Mouse (Mus musculus): ENCODE data around the gene Ap1ar. TPM values are rescaled to one million over a fixed set of nuclear protein-coding genes. Genes with fewer than 3 reads are reported as not detected.
"Not testable (repeated sequence)": the region's sequence is repeated elsewhere in the genome, so short reads cannot be mapped to it uniquely, and the experiment has no call there.

The Ap1ar gene
- polyA plus RNA-seq, 1 experiment from 2014 or later = 97.5 TPM

- H3K27ac ChIP-seq = peak overlapping the region; percentile 86
- H3K9me3 ChIP-seq = no peaks in the 10 kb centered on the region
- H3K4me2 ChIP-seq (replicated peaks) = peak overlapping the region; percentile 95
- peak; percentile 32 for ATAC-seq
- peak overlapping the region; percentile 72 for H3K9ac ChIP-seq
- no peaks in the 10 kb centered on the region for H3K27me3 ChIP-seq (replicated peaks)
- under 1% methylated on average over 36 of the region's 36 CpGs for WGBS
- H3K36me3 ChIP-seq = 0 out of 2 replicates have a peak, but pooled peaks cover 3% of the 10 kb centered on the region
- H3K4me1 ChIP-seq (replicated peaks) = no peaks in the 10 kb centered on the region
- peak overlapping the region; percentile 65 for H3K4me3 ChIP-seq (replicated peaks)
These were observed 46.9 kb downstream of the Ap1ar start for GRCm38 (mm10) chr3:127790234-127791055.

- no peaks in the 10 kb centered on the region for H3K9me3 ChIP-seq
- WGBS = 2% methylated on average over 44 of the region's 44 CpGs
- H3K4me1 ChIP-seq (replicated peaks) = no peaks in the 10 kb centered on the region
- peak within 1 kb of the TSS; percentile 86 for H3K27ac ChIP-seq
- peak within 1 kb of the TSS; percentile 72 for H3K9ac ChIP-seq
- H3K4me2 ChIP-seq (replicated peaks) = peak within 1 kb of the TSS; percentile 95
- ATAC-seq = peak; percentile 50
- no peaks in the 10 kb centered on the region for H3K27me3 ChIP-seq (replicated peaks)
- H3K36me3 ChIP-seq = 0 out of 2 replicates have a peak, but pooled peaks cover 3% of the 10 kb centered on the region
- peak within 1 kb of the TSS; percentile 65 for H3K4me3 ChIP-seq (replicated peaks)
These were observed 47.7 kb downstream of the Ap1ar start, which contains the start of gene Tifa for GRCm38 (mm10) chr3:127789500-127790191. Tifa (plus strand) TSS chr3:127789805.

GRCm38 (mm10) chr3:127788919-127789318, 48.4 kb downstream of the Ap1ar start:
- ATAC-seq = peak; percentile 70

GRCm38 (mm10) chr3:127788038-127788437, 49.3 kb downstream of the Ap1ar start:
- Histone ChIP-seq H3K4me2 (replicated peaks) (peak overlapping the region; percentile 29), H3K4me1 (replicated peaks) (no peaks in the 10 kb centered on the region), H3K36me3 (no peaks in the 10 kb centered on the region), H3K4me3 (replicated peaks) (no peak overlapping the region), H3K27me3 (replicated peaks) (no peaks in the 10 kb centered on the region), H3K9ac (no peak overlapping the region), H3K9me3 (no peaks in the 10 kb centered on the region), H3K27ac (no peak overlapping the region)
- no peak for ATAC-seq
- WGBS = 42% methylated on average over 7 of the region's 7 CpGs

More at GRCm38 (mm10) chr3:127788919-127789318, 48.4 kb downstream of the Ap1ar start:
- peak overlapping the region; percentile 86 for H3K27ac ChIP-seq
- 0 out of 2 replicates have a peak overlapping the region, but pooled peaks have one; percentile 72 for H3K9ac ChIP-seq
- no peaks in the 10 kb centered on the region for H3K27me3 ChIP-seq (replicated peaks)
- no peaks in the 10 kb centered on the region for H3K9me3 ChIP-seq
- H3K4me2 ChIP-seq (replicated peaks) = peak overlapping the region; percentile 95
- H3K4me3 ChIP-seq (replicated peaks) = peak overlapping the region; percentile 65
- H3K36me3 ChIP-seq = no peaks in the 10 kb centered on the region
- 15% methylated on average over 8 of the region's 8 CpGs for WGBS
- H3K4me1 ChIP-seq (replicated peaks) = no peaks in the 10 kb centered on the region

GRCm38 (mm10) chr3:127787032-127787431, 50.3 kb downstream of the Ap1ar start:
- Histone ChIP-seq H3K9me3 (no peaks in the 10 kb centered on the region), H3K27ac (no peak overlapping the region), H3K4me2 (replicated peaks) (no peak overlapping the region), H3K4me3 (replicated peaks) (no peak overlapping the region), H3K36me3 (no peaks in the 10 kb centered on the region), H3K9ac (no peak overlapping the region), H3K4me1 (replicated peaks) (no peaks in the 10 kb centered on the region), H3K27me3 (replicated peaks) (no peaks in the 10 kb centered on the region)
- ATAC-seq = no peak

- not testable (repeated sequence) for ATAC-seq; H3K27ac ChIP-seq; H3K36me3 ChIP-seq; H3K9ac ChIP-seq; H3K4me2 ChIP-seq (replicated peaks); H3K9me3 ChIP-seq; H3K4me1 ChIP-seq (replicated peaks); H3K4me3 ChIP-seq (replicated peaks); H3K27me3 ChIP-seq (replicated peaks)
- 90% methylated on average over 8 of the region's 8 CpGs for WGBS
These were observed 53.6 kb downstream of the Ap1ar start for GRCm38 (mm10) chr3:127783680-127784079.

- Histone ChIP-seq H3K27ac (no peak overlapping the region), H3K4me3 (replicated peaks) (no peak overlapping the region), H3K9ac (no peak overlapping the region), H3K27me3 (replicated peaks) (no peaks in the 10 kb centered on the region), H3K36me3 (no peaks in the 10 kb centered on the region), H3K4me1 (replicated peaks) (no peaks in the 10 kb centered on the region), H3K9me3 (no peaks in the 10 kb centered on the region), H3K4me2 (replicated peaks) (no peak overlapping the region)
- WGBS = 59% methylated on average over 6 of the region's 6 CpGs
- no peak for ATAC-seq
These were observed 54.4 kb downstream of the Ap1ar start for GRCm38 (mm10) chr3:127782921-127783320.

- Histone ChIP-seq H3K9me3 (no peaks in the 10 kb centered on the region), H3K9ac (no peak overlapping the region), H3K27ac (no peak overlapping the region), H3K4me1 (replicated peaks) (no peaks in the 10 kb centered on the region), H3K27me3 (replicated peaks) (no peaks in the 10 kb centered on the region), H3K4me2 (replicated peaks) (no peak overlapping the region), H3K4me3 (replicated peaks) (no peak overlapping the region), H3K36me3 (no peaks in the 10 kb centered on the region)
- WGBS = 89% methylated on average over 9 of the region's 9 CpGs
- no peak for ATAC-seq
These were observed 56.4 kb downstream of the Ap1ar start for GRCm38 (mm10) chr3:127780921-127781320.

- Histone ChIP-seq H3K4me1 (replicated peaks) (no peaks in the 10 kb centered on the region), H3K9me3 (no peaks in the 10 kb centered on the region), H3K27me3 (replicated peaks) (no peaks in the 10 kb centered on the region), H3K4me3 (replicated peaks) (peak within 1 kb of the TSS; percentile 34), H3K9ac (peak within 1 kb of the TSS; percentile 26; the same call in 1 of the 2 replicates), H3K36me3 (no peaks in the 10 kb centered on the region), H3K4me2 (replicated peaks) (peak within 1 kb of the TSS; percentile 66), H3K27ac (peak within 1 kb of the TSS; percentile 77)
- peak; percentile 94 for ATAC-seq
- WGBS = 1% methylated on average over 24 of the region's 24 CpGs
These were observed 57.2 kb downstream of the Ap1ar start, which contains the start of gene Alpk1 for GRCm38 (mm10) chr3:127780021-127780644. Alpk1 (minus strand) TSS chr3:127780527.

GRCm38 (mm10) chr3:127769146-127769545, 68.2 kb downstream of the Ap1ar start:
- no peaks in the 10 kb centered on the region for H3K9me3 ChIP-seq
- WGBS = 78% methylated on average over 11 of the region's 11 CpGs
- no peak for ATAC-seq

GRCm38 (mm10) chr3:127765971-127766370, 71.4 kb downstream of the Ap1ar start:
- no peak for ATAC-seq
- H3K4me3 ChIP-seq (replicated peaks) = no peak overlapping the region
- no peak overlapping the region for H3K27ac ChIP-seq
- H3K9me3 ChIP-seq = no peaks in the 10 kb centered on the region
- 64% methylated on average over 3 of the region's 3 CpGs for WGBS
- no peak overlapping the region for H3K9ac ChIP-seq
- H3K36me3 ChIP-seq = no peaks in the 10 kb centered on the region
- H3K4me1 ChIP-seq (replicated peaks) = no peaks in the 10 kb centered on the region
- no peak overlapping the region for H3K4me2 ChIP-seq (replicated peaks)
- H3K27me3 ChIP-seq (replicated peaks) = no peaks in the 10 kb centered on the region

More at GRCm38 (mm10) chr3:127769146-127769545, 68.2 kb downstream of the Ap1ar start:
- Histone ChIP-seq H3K27ac (no peak overlapping the region), H3K27me3 (replicated peaks) (no peaks in the 10 kb centered on the region), H3K4me2 (replicated peaks) (no peak overlapping the region), H3K4me1 (replicated peaks) (no peaks in the 10 kb centered on the region), H3K9ac (no peak overlapping the region), H3K4me3 (replicated peaks) (no peak overlapping the region), H3K36me3 (no peaks in the 10 kb centered on the region)

- no peak overlapping the region for H3K9ac ChIP-seq
- no peaks in the 10 kb centered on the region for H3K9me3 ChIP-seq
- no peak overlapping the region for H3K4me3 ChIP-seq (replicated peaks)
- no peaks in the 10 kb centered on the region for H3K36me3 ChIP-seq
- 71% methylated on average over 5 of the region's 5 CpGs for WGBS
- H3K4me2 ChIP-seq (replicated peaks) = no peak overlapping the region
- H3K4me1 ChIP-seq (replicated peaks) = no peaks in the 10 kb centered on the region
- no peaks in the 10 kb centered on the region; the same call in 1 of the 2 replicates for H3K27me3 ChIP-seq (replicated peaks)
- H3K27ac ChIP-seq = no peak overlapping the region
- no peak for ATAC-seq
These were observed 72.8 kb downstream of the Ap1ar start for GRCm38 (mm10) chr3:127764541-127764940.

Measured in intestine, embryonic 15.5 days (tissue).